Mouse (Mus musculus): ENCODE results near the gene Mlana. TPM values are rescaled to one million over a fixed set of nuclear protein-coding genes. Genes with fewer than 3 reads are reported as not detected.

Gene Mlana
- total RNA-seq, 2 experiments from 2014 or later: not detected

- no peak for DNase-seq
- intact Hi-C loops (cut with DNase I): no loop called here
- H3K27ac ChIP-seq: no peak overlapping the region
- no peak for TF ChIP-seq CTCF (IDR thresholded peaks at IDR 0.05)
- no peak overlapping the region for H3K4me3 ChIP-seq
Observed at GRCm38 (mm10) chr19:29718476-29718875, 20.9 kb downstream of the Mlana start.

GRCm38 (mm10) chr19:29735421-29735820 is 37.8 kb downstream of the Mlana start:
- Histone ChIP-seq H3K27ac (no peak overlapping the region), H3K4me3 (no peak overlapping the region)
- intact Hi-C loops (cut with DNase I): no loop called here
- no peak for TF ChIP-seq CTCF (IDR thresholded peaks at IDR 0.05)
- DNase-seq: no peak

- peak; percentile 26 for TF ChIP-seq CTCF (IDR thresholded peaks at IDR 0.05)
- intact Hi-C loops (cut with DNase I): no loop called here
- DNase-seq: no peak
- H3K27ac ChIP-seq: no peak overlapping the region
- no peak overlapping the region for H3K4me3 ChIP-seq
Observed at GRCm38 (mm10) chr19:29739608-29740007, 42.0 kb downstream of the Mlana start.

- intact Hi-C loops (cut with DNase I): no loop called here
- H3K4me3 ChIP-seq: no peak overlapping the region
- H3K27ac ChIP-seq: no peak overlapping the region
- DNase-seq: no peak
- TF ChIP-seq CTCF (IDR thresholded peaks at IDR 0.05): no peak
Observed at GRCm38 (mm10) chr19:29740661-29741060, 43.0 kb downstream of the Mlana start.

GRCm38 (mm10) chr19:29743531-29743930 is 45.9 kb downstream of the Mlana start:
- no peak for TF ChIP-seq CTCF (IDR thresholded peaks at IDR 0.05)
- H3K27ac ChIP-seq: no peak overlapping the region
- intact Hi-C loops (cut with DNase I): no loop called here
- no peak for DNase-seq
- H3K4me3 ChIP-seq: no peak overlapping the region

GRCm38 (mm10) chr19:29750994-29751393 is 53.4 kb downstream of the Mlana start:
- intact Hi-C loops (cut with DNase I): no loop called here
- Histone ChIP-seq H3K27ac (no peak overlapping the region), H3K4me3 (no peak overlapping the region)
- no peak for TF ChIP-seq CTCF (IDR thresholded peaks at IDR 0.05)
- no peak for DNase-seq

- intact Hi-C loops (cut with DNase I): no loop called here
- no peak for DNase-seq
- H3K4me3 ChIP-seq: no peak overlapping the region
- no peak overlapping the region for H3K27ac ChIP-seq
- no peak for TF ChIP-seq CTCF (IDR thresholded peaks at IDR 0.05)
Observed at GRCm38 (mm10) chr19:29753939-29754338, 56.3 kb downstream of the Mlana start.

Other genes with a start within 250 kb of the Mlana start
- 10 to 100 TPM; 24.4 to 27.3 TPM for gene Ric1, start 175.5 kb upstream of the Mlana start, total RNA-seq (2021)
- gene Ermp1, start 49.4 kb upstream of the Mlana start, total RNA-seq (2021): 1 to 10 TPM; 7.2 to 7.9 TPM
- gene 9930021J03Rik, start 108.2 kb downstream of the Mlana start, total RNA-seq (2021): 10 to 100 TPM; 11.8 to 14.4 TPM
- gene Ranbp6, start 115.2 kb downstream of the Mlana start, total RNA-seq (2021): 10 to 100 TPM; 10.2 to 11.1 TPM
- 1 to 10 TPM; 5.7 to 5.9 TPM for gene Il33, start 227.3 kb downstream of the Mlana start, total RNA-seq (2021)

Measured in gastrocnemius, adult 2 months (tissue).